Mouse (Mus musculus) heart, adult 2 months (tissue): ENCODE measurements around the gene Skor1. TPM values are rescaled to one million over a fixed set of nuclear protein-coding genes. Genes with fewer than 3 reads are reported as not detected.

Experiments
- DNase-seq, 2 experiments: peaks; one replicate each; pipeline ENCODE4 v3.0.0; 2021
- H3K27ac ChIP-seq: fragments of 200-600 bp; 2 replicates; pipeline ENCODE4 v1.8.1; 2022
- H3K27me3 ChIP-seq: fragments of 200-500 bp; 2 replicates; pipeline ENCODE4 v1.6.1; 2012; ENCODE audit warnings: mild to moderate bottlenecking, low read length, inconsistent platforms, mixed read lengths; ENCODE audit not compliant: control insufficient read depth, insufficient read depth
- H3K36me3 ChIP-seq: fragments of 200-500 bp; 2 replicates; pipeline ENCODE4 v1.6.1; 2012; ENCODE audit warnings: low read length, inconsistent platforms; ENCODE audit not compliant: control insufficient read depth, insufficient read depth
- H3K4me1 ChIP-seq: fragments of 200-500 bp; 2 replicates; pipeline ENCODE4 v1.6.1; 2011; ENCODE audit warnings: low read length; ENCODE audit not compliant: control insufficient read depth, insufficient read depth
- H3K4me3 ChIP-seq: fragments of 200-600 bp; 2 replicates; pipeline ENCODE4 v1.8.1; 2022
- H3K79me2 ChIP-seq: fragments of 200-500 bp; replicated peaks from 2 replicates; pipeline ENCODE4 v1.6.1; 2012; ENCODE audit warnings: mild to moderate bottlenecking, inconsistent platforms, low read length, moderate library complexity, mixed read lengths; ENCODE audit not compliant: control insufficient read depth, insufficient read depth
- H3K9ac ChIP-seq: fragments of 200-500 bp; 2 replicates; pipeline ENCODE4 v1.6.1; 2012; ENCODE audit warnings: low read depth, mild to moderate bottlenecking, control low read depth, inconsistent platforms, low read length, mixed read lengths
- CTCF ChIP-seq: fragments of 200-600 bp; IDR thresholded peaks from 2 replicates; pipeline ENCODE4 v1.8.1; 2022; ENCODE audit warnings: antibody characterized with exemption, mild to moderate bottlenecking, moderate library complexity
- EP300 ChIP-seq: fragments of 200-500 bp; IDR thresholded peaks from 2 replicates; pipeline ENCODE4 v1.6.1; 2011; ENCODE audit warnings: low read depth, low read length, control low read depth; ENCODE audit not compliant: insufficient read depth
- POLR2A ChIP-seq: fragments of 200-500 bp; IDR thresholded peaks from 2 replicates; pipeline ENCODE4 v1.6.1; 2011; ENCODE audit warnings: mild to moderate bottlenecking, low read depth, low read length, control low read depth; ENCODE audit not compliant: insufficient read depth
- WGBS: fragments of 180-500 bp; shearing (Covaris S2); methylation state at CpG from one replicate; pipeline ENCODE4 v1.1.7; 2018; 5-methylcytosine and 5-hydroxymethylcytosine counted together
- intact Hi-C: fragments of 180-260 bp; cut with DNase I; formaldehyde crosslinking; loops from one replicate; pipeline ENCODE4 v1.15.1; 2025
- polyA plus RNA-seq: library from polyadenylated mRNA; depleted of rRNA; stranded (reverse); fragments of >200 nt; gene quantifications from 2 replicates; pipeline ENCODE4 v1.2.3, GENCODE M21; 2012
- total RNA-seq, 2 experiments: library from RNA; stranded (reverse); gene quantifications; 2 replicates each; pipeline ENCODE4 v1.2.3; 2021

The Skor1 gene
- total and polyA plus RNA-seq, 3 experiments: 0.04 to 0.10 (median 0.07) TPM

- Histone ChIP-seq H3K4me3 (no peak overlapping the region), H3K9ac (no peak overlapping the region), H3K4me1 (peaks cover 2% of the 10 kb centered on the region), H3K27me3 (peaks cover 36% of the 10 kb centered on the region), H3K36me3 (no peaks in the 10 kb centered on the region), H3K27ac (no peak overlapping the region), H3K79me2 (no peaks in the 10 kb centered on the region)
- WGBS: 13% methylated on average over 17 of the region's 17 CpGs
- no peak for DNase-seq
- TF ChIP-seq CTCF (no peak), EP300 (no peak)
- intact Hi-C loops: loop anchor here (5.0 to 10.0 kb wide), 3 partner anchors 193 to 855 kb away; partner anchors contain the start of gene Spesp1
Measured at GRCm38 (mm10) chr9:63139661-63140060, 9.1 kb downstream of the Skor1 start.

- DNase-seq: no peak
- Histone ChIP-seq H3K4me3 (no peak overlapping the region), H3K4me1 (peaks cover 5% of the 10 kb centered on the region), H3K36me3 (no peaks in the 10 kb centered on the region), H3K9ac (no peak overlapping the region), H3K27me3 (peaks cover 27% of the 10 kb centered on the region), H3K79me2 (no peaks in the 10 kb centered on the region), H3K27ac (no peak overlapping the region)
- TF ChIP-seq CTCF: no peak
- no peak for TF ChIP-seq POLR2A
- no peak for TF ChIP-seq EP300
- 2% methylated on average over 31 of the region's 31 CpGs for WGBS
- intact Hi-C loops: loop anchor here (5.0 to 10.0 kb wide), 3 partner anchors 194 to 854 kb away; partner anchors contain the start of gene Spesp1
Measured at GRCm38 (mm10) chr9:63138481-63138967, 10.2 kb downstream of the Skor1 start.

- Histone ChIP-seq H3K27ac (no peak overlapping the region), H3K36me3 (no peaks in the 10 kb centered on the region), H3K4me1 (peaks cover 6% of the 10 kb centered on the region), H3K4me3 (no peak overlapping the region), H3K9ac (no peak overlapping the region), H3K27me3 (peaks cover 24% of the 10 kb centered on the region), H3K79me2 (no peaks in the 10 kb centered on the region)
- 11% methylated on average over 6 of the region's 6 CpGs for WGBS
- intact Hi-C loops: loop anchor here (2.0 to 10.0 kb wide), 4 partner anchors 195 to 853 kb away; partner anchors contain the start of gene Spesp1
- DNase-seq: no peak
- TF ChIP-seq POLR2A (no peak), EP300 (no peak), CTCF (no peak)
Measured at GRCm38 (mm10) chr9:63137615-63137915, 11.2 kb downstream of the Skor1 start.

DNA sequence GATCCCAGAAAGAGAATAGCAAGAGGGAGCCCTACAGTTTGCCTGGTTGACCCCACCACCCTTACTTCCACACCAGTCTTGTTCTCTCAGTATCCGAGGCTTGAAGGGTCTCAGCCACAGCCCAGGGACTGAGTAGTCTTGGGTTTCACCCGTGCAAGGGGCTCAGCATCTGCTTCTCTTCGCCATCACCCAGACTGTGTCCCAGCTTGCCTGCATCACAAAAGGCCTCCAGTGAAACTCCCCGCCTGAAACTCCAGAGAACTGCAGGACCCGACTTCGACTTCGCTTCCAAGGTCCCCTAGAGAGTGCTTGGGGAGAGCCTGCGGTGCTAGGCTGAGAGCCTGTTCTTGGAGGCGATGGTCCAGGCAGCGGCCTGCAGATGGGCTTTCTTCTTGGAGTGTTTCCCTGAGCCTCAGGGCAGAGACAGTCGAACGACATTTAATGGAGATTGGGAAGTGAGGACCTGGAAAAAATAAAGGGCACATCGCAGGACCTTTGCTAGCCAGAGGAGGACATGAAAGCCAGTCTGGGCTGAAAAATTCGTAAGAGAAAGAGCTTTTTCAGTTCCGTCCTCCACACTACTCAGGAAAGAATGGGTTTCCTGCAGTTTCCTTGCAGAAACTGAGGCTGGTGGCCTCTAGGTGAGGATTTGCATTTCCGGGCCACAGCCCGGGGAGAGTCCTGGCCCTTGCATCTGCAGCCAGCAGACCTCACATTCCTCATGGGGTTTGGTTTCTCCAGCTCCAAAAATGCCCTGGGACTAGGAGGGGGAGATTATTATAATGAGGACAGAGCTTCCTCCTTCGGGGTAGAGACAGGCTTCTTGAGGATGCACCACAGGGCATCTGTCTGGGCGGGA is 11.8 kb downstream of the Skor1 start:
- no peaks in the 10 kb centered on the region for H3K36me3 ChIP-seq
- TF ChIP-seq CTCF (no peak), EP300 (no peak), POLR2A (no peak)
- no peak overlapping the region for H3K4me3 ChIP-seq
- no peak overlapping the region for H3K27ac ChIP-seq
- H3K9ac ChIP-seq: no peak overlapping the region
- 13% methylated on average over 19 of the region's 19 CpGs for WGBS
- peaks cover 6% of the 10 kb centered on the region for H3K4me1 ChIP-seq
- intact Hi-C loops: loop anchor here (1.0 to 10.0 kb wide), 6 partner anchors 195 to 852 kb away; partner anchors contain the start of gene Spesp1
- peaks cover 21% of the 10 kb centered on the region for H3K27me3 ChIP-seq
- no peak for DNase-seq
- H3K79me2 ChIP-seq: no peaks in the 10 kb centered on the region

DNA sequence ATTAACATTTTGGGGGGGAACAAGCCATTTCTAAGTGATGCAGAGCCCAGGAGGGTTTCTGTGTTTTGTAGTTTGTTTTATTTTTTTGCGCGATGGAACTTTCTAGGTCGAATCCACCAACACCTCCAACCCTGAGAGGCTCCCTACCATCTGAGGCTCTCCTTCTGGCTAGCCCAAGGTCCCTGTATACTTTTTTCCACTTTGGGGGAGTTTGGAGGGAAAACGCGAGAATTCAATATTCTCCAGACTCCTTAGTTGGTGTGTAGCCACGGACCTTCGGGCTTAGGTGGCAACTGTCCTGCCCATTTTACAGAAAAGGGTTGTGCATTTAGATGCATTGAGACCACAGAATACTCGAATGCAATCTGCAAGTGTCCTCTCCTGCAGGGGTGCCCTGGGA is 12.5 kb downstream of the Skor1 start:
- H3K79me2 ChIP-seq: no peaks in the 10 kb centered on the region
- 10% methylated on average over 8 of the region's 8 CpGs for WGBS
- H3K9ac ChIP-seq: no peak overlapping the region
- TF ChIP-seq EP300 (no peak), POLR2A (no peak), CTCF (no peak)
- no peak overlapping the region for H3K4me3 ChIP-seq
- no peak overlapping the region for H3K27ac ChIP-seq
- no peak for DNase-seq
- peaks cover 6% of the 10 kb centered on the region for H3K4me1 ChIP-seq
- peaks cover 18% of the 10 kb centered on the region for H3K27me3 ChIP-seq
- no peaks in the 10 kb centered on the region for H3K36me3 ChIP-seq
- intact Hi-C loops: loop anchor here (1.0 to 10.0 kb wide), 6 partner anchors 196 to 851 kb away; partner anchors contain the start of gene Spesp1

- Histone ChIP-seq H3K4me1 (peaks cover 6% of the 10 kb centered on the region), H3K36me3 (no peaks in the 10 kb centered on the region), H3K27me3 (peaks cover 15% of the 10 kb centered on the region), H3K9ac (no peak overlapping the region), H3K79me2 (no peaks in the 10 kb centered on the region), H3K27ac (no peak overlapping the region), H3K4me3 (peak overlapping the region; percentile 38)
- under 1% methylated on average over 16 of the region's 16 CpGs for WGBS
- DNase-seq: peak; percentile 51 to 62
- TF ChIP-seq CTCF: peak; percentile 95
- no peak for TF ChIP-seq POLR2A
- intact Hi-C loops: loop anchor here (1.0 to 10.0 kb wide), 6 partner anchors 196 to 851 kb away; partner anchors contain the start of gene Spesp1
Measured at GRCm38 (mm10) chr9:63135801-63136200, 13.0 kb downstream of the Skor1 start.
